Mouse (Mus musculus) lung, adult 2 months (tissue): ENCODE results near the gene Igsf21.

Experiments
- CTCF ChIP-seq: fragments of 200-500 bp; IDR thresholded peaks from 2 replicates; pipeline ENCODE4 v1.5.1; 2011; ENCODE audit warnings: mild to moderate bottlenecking, low read length, control low read depth; ENCODE audit not compliant: insufficient read depth
- POLR2A ChIP-seq: fragments of 200-500 bp; IDR thresholded peaks from 2 replicates; pipeline ENCODE4 v1.6.1; 2011; ENCODE audit warnings: low read depth, mild to moderate bottlenecking, control low read depth, low read length, borderline replicate concordance; ENCODE audit errors: extremely low read depth

DNA sequence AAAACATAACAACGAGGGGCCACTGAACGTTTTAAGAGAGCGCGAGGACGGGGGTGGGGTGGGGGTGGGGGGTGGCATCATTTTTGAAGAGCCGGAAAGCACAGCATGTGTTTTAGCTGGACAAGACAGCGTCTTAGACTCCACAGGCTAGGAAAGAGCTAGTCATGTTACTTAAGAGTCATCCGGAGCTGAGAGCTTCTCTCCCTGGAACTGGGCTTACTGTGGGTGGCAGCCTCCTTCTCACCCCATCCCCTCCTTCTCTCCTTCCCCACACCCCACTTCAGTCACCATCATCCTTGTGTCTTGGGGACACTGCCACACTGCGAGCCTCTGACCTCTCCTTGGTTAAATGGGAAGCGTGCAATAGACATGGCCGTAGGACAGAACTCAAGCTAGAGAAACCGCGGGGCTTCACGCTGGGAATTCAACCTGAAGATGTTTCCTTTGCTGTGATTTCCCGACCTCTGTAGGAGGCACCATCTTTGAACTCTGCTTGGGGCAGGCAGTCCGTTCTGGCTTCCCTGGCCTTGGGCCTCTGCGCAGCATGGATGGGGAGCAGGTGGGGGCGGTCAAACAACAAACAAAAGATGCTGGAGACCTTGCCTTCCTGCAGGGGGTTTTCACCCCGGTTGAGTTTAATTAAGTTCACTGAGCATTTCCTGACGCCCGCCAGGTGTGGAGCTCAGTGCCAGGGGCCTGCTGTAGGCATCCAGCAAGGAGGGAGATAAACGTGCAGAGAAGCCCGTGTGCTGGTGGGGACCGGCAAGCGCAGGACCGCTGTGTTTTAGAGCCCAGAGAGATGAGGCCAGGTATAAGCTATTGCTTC lies 207.8 kb downstream of the Igsf21 start:
- TF ChIP-seq POLR2A (no peak), CTCF (no peak)
